Comparison of ENCODE assay signal across 8 mouse cellular contexts in genomic region chr1:191419991-191420751, GRCm38 (mm10). TPM values are rescaled to one million over a fixed set of nuclear protein-coding genes. Genes with fewer than 3 reads are reported as not detected.
DNase-seq lines count a peak whose midpoint lies in the region; ATAC-seq and TF ChIP-seq lines count a peak whose summit lies in the region.

No protein-coding gene starts in this region.

- H3K9ac ChIP-seq in ES-Bruce4 (ENCODE audit: low read depth, poor library complexity, severe bottlenecking) = no peak overlapping the region
- H3K9ac ChIP-seq in heart, adult 2 months (ENCODE audit: low read depth, low read length) = 0 out of 2 replicates have a peak overlapping the region, but pooled peaks have one; percentile 12
- H3K9ac ChIP-seq in hindbrain, embryonic 14.5 days = no peak overlapping the region

- no peak for TF ChIP-seq CTCF in ES-Bruce4 (IDR thresholded peaks at IDR 0.05; ENCODE audit: low read depth, low read length)
- TF ChIP-seq CTCF in heart, adult 2 months (IDR thresholded peaks at IDR 0.05) = no peak

- TF ChIP-seq EP300 in ES-Bruce4 (IDR thresholded peaks at IDR 0.05; ENCODE audit: insufficient read depth, low read depth, low read length) = no peak
- peak; percentile 80 for TF ChIP-seq EP300 in heart, adult 2 months (IDR thresholded peaks at IDR 0.05; ENCODE audit: insufficient read depth, low read depth, low read length)

- no peaks in the 10 kb centered on the region for H3K9me3 ChIP-seq in ES-Bruce4 (replicated peaks; ENCODE audit: control insufficient read depth, insufficient read depth, low read length, poor library complexity, severe bottlenecking)
- H3K9me3 ChIP-seq in limb, embryonic 10.5 days (replicated peaks) = no peaks in the 10 kb centered on the region
- H3K9me3 ChIP-seq in hindbrain, embryonic 14.5 days (ENCODE audit: control insufficient read depth, low read length) = no peaks in the 10 kb centered on the region

- 0 out of 2 replicates have a peak overlapping the region, but pooled peaks have one; percentile 15 for H3K27ac ChIP-seq in ES-Bruce4 (ENCODE audit: insufficient read depth, low read length)
- peak overlapping the region; percentile 94 for H3K27ac ChIP-seq in heart, adult 2 months
- peak overlapping the region; percentile 81 for H3K27ac ChIP-seq in limb, embryonic 10.5 days
- H3K27ac ChIP-seq in hindbrain, embryonic 14.5 days = no peak overlapping the region

- no peaks in the 10 kb centered on the region for H3K79me2 ChIP-seq in heart, adult 2 months (replicated peaks; ENCODE audit: control insufficient read depth, insufficient read depth, low read length)

- no peak overlapping the region for H3K4me3 ChIP-seq in ES-Bruce4 (ENCODE audit: low read depth, low read length)
- H3K4me3 ChIP-seq in heart, adult 2 months = no peak overlapping the region
- H3K4me3 ChIP-seq in limb, embryonic 10.5 days = no peak overlapping the region; the same call in 1 of the 2 replicates
- no peak overlapping the region for H3K4me3 ChIP-seq in hindbrain, embryonic 14.5 days (replicated peaks; ENCODE audit: low read length)

- no peak for ATAC-seq in hindbrain, embryonic 14.5 days (ENCODE audit: low FRiP score)
- ATAC-seq in erythroid progenitor cell, adult 5-6 weeks (replicated peaks; ENCODE audit: low FRiP score, poor library complexity, severe bottlenecking) = no peak

- H3K4me2 ChIP-seq in hindbrain, embryonic 14.5 days (replicated peaks) = no peak overlapping the region

- H3K4me1 ChIP-seq in ES-Bruce4 (ENCODE audit: control insufficient read depth, insufficient read depth, low read length) = no peaks in the 10 kb centered on the region
- H3K4me1 ChIP-seq in heart, adult 2 months (ENCODE audit: control insufficient read depth, insufficient read depth, low read length) = peaks cover 11% of the 10 kb centered on the region
- H3K4me1 ChIP-seq in limb, embryonic 10.5 days = peaks cover 74% of the 10 kb centered on the region
- no peaks in the 10 kb centered on the region for H3K4me1 ChIP-seq in hindbrain, embryonic 14.5 days (replicated peaks; ENCODE audit: control insufficient read depth, insufficient read depth, low read length)

- peak; percentile 95 for DNase-seq in adipocyte (ENCODE audit: low spot score)
- peak; percentile 71 to 81 for DNase-seq in heart, adult 2 months
- peak; percentile 45 for DNase-seq in limb, embryonic 10.5 days (ENCODE audit: low spot score)
- DNase-seq in hindbrain, embryonic 14.5 days (ENCODE audit: low spot score) = no peak
- DNase-seq in right cerebral cortex, postnatal 10 days (ENCODE audit: low spot score in 2 of 2) = no peak
- no peak for DNase-seq in lung, postnatal 25 days (ENCODE audit: low spot score)

- H3K36me3 ChIP-seq in ES-Bruce4 (ENCODE audit: control insufficient read depth, insufficient read depth, low read length, poor library complexity, severe bottlenecking) = no peaks in the 10 kb centered on the region
- H3K36me3 ChIP-seq in heart, adult 2 months (ENCODE audit: control insufficient read depth, insufficient read depth, low read length) = no peaks in the 10 kb centered on the region
- H3K36me3 ChIP-seq in limb, embryonic 10.5 days = no peaks in the 10 kb centered on the region
- H3K36me3 ChIP-seq in hindbrain, embryonic 14.5 days (replicated peaks; ENCODE audit: control insufficient read depth, insufficient read depth) = no peaks in the 10 kb centered on the region

- WGBS in heart, adult 2 months = 38% methylated on average over 8 of the region's 8 CpGs
- WGBS in limb, embryonic 10.5 days = 19% methylated on average over 8 of the region's 8 CpGs
- 48% methylated on average over 8 of the region's 8 CpGs for WGBS in hindbrain, embryonic 14.5 days

- no peaks in the 10 kb centered on the region for H3K27me3 ChIP-seq in ES-Bruce4 (ENCODE audit: control insufficient read depth, insufficient read depth, low read length, poor library complexity, severe bottlenecking)
- no peaks in the 10 kb centered on the region for H3K27me3 ChIP-seq in heart, adult 2 months (ENCODE audit: control insufficient read depth, insufficient read depth, low read length)
- no peaks in the 10 kb centered on the region for H3K27me3 ChIP-seq in limb, embryonic 10.5 days (ENCODE audit: low read depth, poor library complexity, severe bottlenecking)
- no peaks in the 10 kb centered on the region for H3K27me3 ChIP-seq in hindbrain, embryonic 14.5 days (ENCODE audit: control insufficient read depth, insufficient read depth, low read length)

- intact Hi-C loops in heart, adult 2 months (cut with DNase I) = no loop called here

- no peak for TF ChIP-seq POLR2A in ES-Bruce4 (IDR thresholded peaks at IDR 0.05; ENCODE audit: insufficient read depth, low read length)
- TF ChIP-seq POLR2A in heart, adult 2 months (IDR thresholded peaks at IDR 0.05; ENCODE audit: insufficient read depth, low read depth, low read length) = no peak

RNA-seq across cellular contexts. Expression of gene Ppp2r5a, which starts 17.1 kb away (rescaled TPM):
- 116 and 127 TPM in 2 replicates for polyA plus RNA-seq in ES-Bruce4 (2011; ENCODE audit: insufficient read depth, insufficient read length, low read depth, missing spikeins)
- 100 to 1,000 TPM; 105 to 110 TPM for total RNA-seq in heart, adult 2 months (2021)
- polyA plus RNA-seq in heart, adult 2 months (2012; rRNA removed) = 53.7 and 79.2 TPM in 2 replicates
- 11.3 and 14.4 TPM in 2 replicates for polyA plus RNA-seq in limb, embryonic 10.5 days (2016; fragmentation: Nextera tagmentation; extraction: Ambion mirVana)
- 12.6 and 14.4 TPM in 2 replicates for polyA plus RNA-seq in hindbrain, embryonic 14.5 days (2014; fragmentation: Nextera tagmentation; extraction: Ambion mirVana)
- 59.1 and 84.3 TPM in 2 replicates for total RNA-seq in erythroid progenitor cell, adult 5-6 weeks (2015; ENCODE audit: low replicate concordance)
- 60.7 and 94.6 TPM in 2 replicates for total RNA-seq in erythroid progenitor cell, adult 5-6 weeks (2017; ENCODE audit: low replicate concordance)

Comparison
In these comparisons a context has a peak if more than half of its experiments do, and no peak if none do; other contexts are left out.
1. DNase-seq: peak in adipocyte (single experiment), heart, adult 2 months (2 of 2) and limb, embryonic 10.5 days (single experiment); none in hindbrain, embryonic 14.5 days (single experiment), right cerebral cortex, postnatal 10 days (0 of 2) and lung, postnatal 25 days (single experiment).